Comparison of ENCODE assay signal across 9 mouse cellular contexts in genomic region chr4:86886160-86886878, GRCm38 (mm10). TPM values are rescaled to one million over a fixed set of nuclear protein-coding genes. Genes with fewer than 3 reads are reported as not detected.
A peak's percentile ranks its signal among the peaks of the same experiment; 100 is the strongest.
DNase-seq lines count a peak whose midpoint lies in the region; ATAC-seq and TF ChIP-seq lines count a peak whose summit lies in the region.
"Had no signal": no experiment of that assay in that cellular context is flagged by ENCODE, and none has a peak within 500 bp of the region (broad histone marks: within the 10 kb centered on the region; RNA-seq: fewer than 3 reads in every experiment).

No protein-coding gene starts in this region.

- TF ChIP-seq CTCF in heart, postnatal 0 days (IDR thresholded peaks at IDR 0.05; ENCODE audit: low read depth): no peak

- 44% methylated on average over 18 of the region's 18 CpGs for WGBS in embryonic facial prominence, embryonic 10.5 days
- 5% methylated on average over 18 of the region's 18 CpGs for WGBS in heart, postnatal 0 days
- 17% methylated on average over 18 of the region's 18 CpGs for WGBS in stomach, embryonic 16.5 days

- peaks cover 7% of the 10 kb centered on the region for H3K4me1 ChIP-seq in embryonic facial prominence, embryonic 10.5 days
- peaks cover 3% of the 10 kb centered on the region; the same call in 1 of the 2 replicates for H3K4me1 ChIP-seq in heart, postnatal 0 days (ENCODE audit: control insufficient read depth, insufficient read depth)
- H3K4me1 ChIP-seq in stomach, embryonic 16.5 days (ENCODE audit: control insufficient read depth, insufficient read depth, low read length): no peaks in the 10 kb centered on the region

- H3K36me3 ChIP-seq in embryonic facial prominence, embryonic 10.5 days (replicated peaks): no peaks in the 10 kb centered on the region
- 0 out of 2 replicates have a peak, but pooled peaks cover 9% of the 10 kb centered on the region for H3K36me3 ChIP-seq in heart, postnatal 0 days (replicated peaks; ENCODE audit: control insufficient read depth, insufficient read depth, low read length)
- no peaks in the 10 kb centered on the region for H3K36me3 ChIP-seq in stomach, embryonic 16.5 days (ENCODE audit: control insufficient read depth, insufficient read depth, low read length)

- peak overlapping the region; percentile 49 for H3K9ac ChIP-seq in heart, postnatal 0 days (replicated peaks; ENCODE audit: low read depth, low read length)
- H3K9ac ChIP-seq in stomach, embryonic 16.5 days (ENCODE audit: low read length): peak overlapping the region; percentile 37

- H3K9me3 ChIP-seq in embryonic facial prominence, embryonic 10.5 days: no peaks in the 10 kb centered on the region
- no peaks in the 10 kb centered on the region for H3K9me3 ChIP-seq in heart, postnatal 0 days (replicated peaks; ENCODE audit: control insufficient read depth, low read length)
- H3K9me3 ChIP-seq in stomach, embryonic 16.5 days (replicated peaks; ENCODE audit: control insufficient read depth, low read length): no peaks in the 10 kb centered on the region

- TF ChIP-seq EP300 in heart, postnatal 0 days (IDR thresholded peaks at IDR 0.05; ENCODE audit: low read depth): peak; percentile 94

- peak overlapping the region; percentile 74 for H3K4me2 ChIP-seq in heart, postnatal 0 days (ENCODE audit: low read depth, low read length)
- peak overlapping the region; percentile 53 for H3K4me2 ChIP-seq in stomach, embryonic 16.5 days (ENCODE audit: low read depth, low read length)

- H3K27me3 ChIP-seq in embryonic facial prominence, embryonic 10.5 days (replicated peaks; ENCODE audit: low read depth, poor library complexity, severe bottlenecking): no peaks in the 10 kb centered on the region
- no peaks in the 10 kb centered on the region for H3K27me3 ChIP-seq in heart, postnatal 0 days (ENCODE audit: control insufficient read depth, insufficient read depth, low read length)
- H3K27me3 ChIP-seq in stomach, embryonic 16.5 days (ENCODE audit: control insufficient read depth, insufficient read depth, low read length): no peaks in the 10 kb centered on the region
- H3K27me3 ChIP-seq: CH12.LX had no signal

- peak; percentile 72 for ATAC-seq in heart, postnatal 0 days (ENCODE audit: insufficient read depth, low read depth)
- peak; percentile 72 for ATAC-seq in megakaryocyte, adult 5-6 weeks (ENCODE audit: poor library complexity, severe bottlenecking)
- ATAC-seq in stomach, embryonic 16.5 days (ENCODE audit: insufficient read depth, low FRiP score): peak; percentile 58; the same call in 1 of the 2 replicates

- H3K4me3 ChIP-seq in embryonic facial prominence, embryonic 10.5 days: peak overlapping the region; percentile 42
- peak overlapping the region; percentile 48 for H3K4me3 ChIP-seq in heart, postnatal 0 days (ENCODE audit: low read depth, low read length)
- H3K4me3 ChIP-seq in stomach, embryonic 16.5 days (replicated peaks; ENCODE audit: low read length): peak overlapping the region; percentile 40

- peak overlapping the region; percentile 48; the same call in 1 of the 2 replicates for H3K27ac ChIP-seq in embryonic facial prominence, embryonic 10.5 days (replicated peaks)
- H3K27ac ChIP-seq in heart, postnatal 0 days (ENCODE audit: low read depth): peak overlapping the region; percentile 74
- H3K27ac ChIP-seq in stomach, embryonic 16.5 days (ENCODE audit: low read length): no peak overlapping the region

- DNase-seq in gastrocnemius, postnatal 25 days: peak; percentile 46
- DNase-seq in gastrocnemius, adult 8-10 months (ENCODE audit: low spot score in 2 of 2): no peak
- no peak for DNase-seq in embryonic facial prominence, embryonic 10.5 days (ENCODE audit: low spot score)
- DNase-seq in heart, postnatal 0 days (ENCODE audit: low spot score): peak; percentile 86
- peak; percentile 78 for DNase-seq in kidney, postnatal 14 days
- no peak for DNase-seq in left cerebral cortex, adult 11 months (ENCODE audit: low spot score)

RNA-seq across cellular contexts. Expression of gene Acer2, which starts 12.1 kb away (rescaled TPM):
- total RNA-seq in gastrocnemius, postnatal 25 days (2021): 1 to 10 TPM; 1.4 to 2.0 TPM
- total RNA-seq in gastrocnemius, adult 8-10 months (2022): 1 to 10 TPM in 3 of 4 experiments, under 1 TPM in 1; 0.89 to 3.0 (median 2.2) TPM
- polyA plus RNA-seq in embryonic facial prominence, embryonic 10.5 days (2016; fragmentation: Nextera tagmentation; extraction: Ambion mirVana): 15.1 and 17.0 TPM in 2 replicates
- total RNA-seq in heart, postnatal 0 days (2014; rRNA removed; ENCODE audit: low replicate concordance): 42.9 and 71.1 TPM in 2 replicates
- 21.3 and 23.4 TPM in 2 replicates for polyA plus RNA-seq in heart, postnatal 0 days (2015; fragmentation: Nextera tagmentation; extraction: Ambion mirVana)
- total RNA-seq in megakaryocyte, adult 5-6 weeks (2015): 0.07 TPM in 1 of 2 replicates, not detected in the other
- total RNA-seq in megakaryocyte, adult 5-6 weeks (2017): 0.15 and 0.69 TPM in 2 replicates
- 22.5 and 24.2 TPM in 2 replicates for polyA plus RNA-seq in stomach, embryonic 16.5 days (2015; fragmentation: Nextera tagmentation; extraction: Ambion mirVana)

RNA-seq across cellular contexts. Expression of gene Rps6, which starts 29.1 kb away (rescaled TPM):
- 100 to 1,000 TPM; 353 to 393 TPM for total RNA-seq in gastrocnemius, postnatal 25 days (2021)
- total RNA-seq in gastrocnemius, adult 8-10 months (2022): 100 to 1,000 TPM; 382 to 465 (median 415) TPM
- polyA plus RNA-seq in embryonic facial prominence, embryonic 10.5 days (2016; fragmentation: Nextera tagmentation; extraction: Ambion mirVana): 664 and 683 TPM in 2 replicates
- total RNA-seq in heart, postnatal 0 days (2014; rRNA removed; ENCODE audit: low replicate concordance): 1,057 and 1,230 TPM in 2 replicates
- 324 and 335 TPM in 2 replicates for polyA plus RNA-seq in heart, postnatal 0 days (2015; fragmentation: Nextera tagmentation; extraction: Ambion mirVana)
- 2,501 and 2,579 TPM in 2 replicates for total RNA-seq in megakaryocyte, adult 5-6 weeks (2015)
- 983 and 1,093 TPM in 2 replicates for total RNA-seq in megakaryocyte, adult 5-6 weeks (2017)
- polyA plus RNA-seq in stomach, embryonic 16.5 days (2015; fragmentation: Nextera tagmentation; extraction: Ambion mirVana): 556 and 729 TPM in 2 replicates

Comparison
In these comparisons a context has a peak if more than half of its experiments do, and no peak if none do; other contexts are left out.
1. DNase-seq: peak in gastrocnemius, postnatal 25 days (single experiment), heart, postnatal 0 days (single experiment) and kidney, postnatal 14 days (single experiment); none in gastrocnemius, adult 8-10 months (0 of 2), embryonic facial prominence, embryonic 10.5 days (single experiment) and left cerebral cortex, adult 11 months (single experiment).
2. RNA of gene Acer2, which starts 12.1 kb away (total RNA-seq): 42.9 to 71.1 TPM in heart, postnatal 0 days; 0.89 to 3.0 TPM in gastrocnemius, adult 8-10 months, 1.4 to 2.0 TPM in gastrocnemius, postnatal 25 days and 0.07 to 0.69 TPM in megakaryocyte, adult 5-6 weeks; every median in the first group is over 10 times any median in the second.
3. Peak in every context shown above with its lines, with median percentiles within 50 percentile points of each other: H3K4me3 ChIP-seq and ATAC-seq.